Mouse (Mus musculus) G1E-ER4 (cell line): ENCODE data around the gene Nt5dc3. TPM values are rescaled to one million over a fixed set of nuclear protein-coding genes. Genes with fewer than 3 reads are reported as not detected.

Source experiments
- GATA1 ChIP-seq: IDR thresholded peaks from one replicate; pipeline ENCODE4 v1.8.0; 2012; ENCODE audit warnings: low read length, inconsistent platforms
- polyA plus RNA-seq: library from polyadenylated mRNA; stranded (reverse); fragments of >175 nt; gene quantifications from 2 replicates; pipeline ENCODE4 v1.2.3, GENCODE M21; 2012

The Nt5dc3 gene
- polyA plus RNA-seq, 1 experiment = 2.9 TPM

- TF ChIP-seq GATA1 = no peak
These were observed 48.1 kb downstream of the Nt5dc3 start for GRCm38 (mm10) chr10:86826929-86827328.

- TF ChIP-seq GATA1 = no peak
These were observed 49.7 kb downstream of the Nt5dc3 start for GRCm38 (mm10) chr10:86828221-86829135.

GRCm38 (mm10) chr10:86829515-86829914 is 50.7 kb downstream of the Nt5dc3 start:
- TF ChIP-seq GATA1 = no peak

- no peak for TF ChIP-seq GATA1
These were observed 58.0 kb downstream of the Nt5dc3 start for GRCm38 (mm10) chr10:86836784-86837183.

- TF ChIP-seq GATA1 = no peak
These were observed 60.0 kb downstream of the Nt5dc3 start for GRCm38 (mm10) chr10:86838827-86839226.

GRCm38 (mm10) chr10:86842659-86843058 is 63.9 kb downstream of the Nt5dc3 start:
- TF ChIP-seq GATA1 = no peak

- no peak for TF ChIP-seq GATA1
These were observed 68.2 kb downstream of the Nt5dc3 start for GRCm38 (mm10) chr10:86846926-86847467.

- no peak for TF ChIP-seq GATA1
These were observed 70.3 kb downstream of the Nt5dc3 start for GRCm38 (mm10) chr10:86849087-86849486.

GRCm38 (mm10) chr10:86849508-86849907 is 70.7 kb downstream of the Nt5dc3 start:
- TF ChIP-seq GATA1 = no peak

GRCm38 (mm10) chr10:86852160-86852559 is 73.4 kb downstream of the Nt5dc3 start:
- no peak for TF ChIP-seq GATA1

- TF ChIP-seq GATA1 = no peak
These were observed 74.6 kb downstream of the Nt5dc3 start for GRCm38 (mm10) chr10:86853433-86853832.

GRCm38 (mm10) chr10:86860396-86860795 is 81.6 kb downstream of the Nt5dc3 start:
- no peak for TF ChIP-seq GATA1

- TF ChIP-seq GATA1 = no peak
These were observed 83.7 kb downstream of the Nt5dc3 start for GRCm38 (mm10) chr10:86862496-86862895.

GRCm38 (mm10) chr10:86863429-86863828 is 84.6 kb downstream of the Nt5dc3 start:
- no peak for TF ChIP-seq GATA1

- TF ChIP-seq GATA1 = no peak
These were observed 93.3 kb downstream of the Nt5dc3 start for GRCm38 (mm10) chr10:86872121-86872520.

GRCm38 (mm10) chr10:86872591-86872990 is 93.8 kb downstream of the Nt5dc3 start:
- no peak for TF ChIP-seq GATA1

- TF ChIP-seq GATA1 = no peak
These were observed 99.9 kb downstream of the Nt5dc3 start for GRCm38 (mm10) chr10:86878721-86879120.
